Mouse (Mus musculus) limb, embryonic 13.5 days (tissue): ENCODE data around the gene Exoc2. TPM values are rescaled to one million over a fixed set of nuclear protein-coding genes. Genes with fewer than 3 reads are reported as not detected.
A peak's percentile ranks its signal among the peaks of the same experiment; 100 is the strongest.

Source experiments
- ATAC-seq: fragments of 200-750 bp; cut with Nextera tagmentation; 2 replicates; pipeline ENCODE4 v1.8.0; 2017; ENCODE audit warnings: low read depth, moderate number of reproducible peaks, moderate TSS enrichment; ENCODE audit not compliant: low FRiP score
- H3K27ac ChIP-seq: fragments of 300-500 bp; sonication (generic); 2 replicates; pipeline ENCODE4 v1.5.1; 2015; ENCODE audit warnings: inconsistent platforms, mild to moderate bottlenecking, moderate library complexity
- H3K27me3 ChIP-seq: fragments of 300-500 bp; sonication (generic); 2 replicates; pipeline ENCODE4 v1.6.1; 2015; ENCODE audit warnings: mild to moderate bottlenecking, inconsistent platforms
- H3K36me3 ChIP-seq: fragments of 300-500 bp; sonication (generic); 2 replicates; pipeline ENCODE4 v1.6.1; 2015; ENCODE audit warnings: inconsistent platforms, mild to moderate bottlenecking, moderate library complexity
- H3K4me1 ChIP-seq: fragments of 300-500 bp; sonication (generic); 2 replicates; pipeline ENCODE4 v1.6.1; 2015; ENCODE audit warnings: inconsistent platforms
- H3K4me2 ChIP-seq: fragments of 300-500 bp; sonication (generic); replicated peaks from 2 replicates; pipeline ENCODE4 v1.6.1; 2015; ENCODE audit warnings: inconsistent platforms, mild to moderate bottlenecking, moderate library complexity
- H3K4me3 ChIP-seq: fragments of 300-500 bp; sonication (generic); 2 replicates; pipeline ENCODE4 v1.5.1; 2015; ENCODE audit warnings: moderate library complexity, mild to moderate bottlenecking, inconsistent platforms
- H3K9ac ChIP-seq: fragments of 300-500 bp; sonication (generic); 2 replicates; pipeline ENCODE4 v1.6.1; 2015; ENCODE audit warnings: mild to moderate bottlenecking, inconsistent platforms
- H3K9me3 ChIP-seq: fragments of 300-500 bp; sonication (generic); 2 replicates; pipeline ENCODE4 v1.6.1; 2016; ENCODE audit warnings: inconsistent platforms
- WGBS: fragments of 180-500 bp; shearing (Covaris S2); methylation state at CpG from one replicate; pipeline ENCODE4 v1.1.7; 2015; 5-methylcytosine and 5-hydroxymethylcytosine counted together
- polyA plus RNA-seq: library from polyadenylated mRNA; unstranded; fragments of >200 nt; fragmentation: Nextera tagmentation; extraction: Ambion mirVana; gene quantifications from 2 replicates; pipeline ENCODE4 v1.2.1, GENCODE M21; 2015

The Exoc2 gene
- polyA plus RNA-seq, 1 experiment from 2014 or later, result 32.7 TPM

DNA sequence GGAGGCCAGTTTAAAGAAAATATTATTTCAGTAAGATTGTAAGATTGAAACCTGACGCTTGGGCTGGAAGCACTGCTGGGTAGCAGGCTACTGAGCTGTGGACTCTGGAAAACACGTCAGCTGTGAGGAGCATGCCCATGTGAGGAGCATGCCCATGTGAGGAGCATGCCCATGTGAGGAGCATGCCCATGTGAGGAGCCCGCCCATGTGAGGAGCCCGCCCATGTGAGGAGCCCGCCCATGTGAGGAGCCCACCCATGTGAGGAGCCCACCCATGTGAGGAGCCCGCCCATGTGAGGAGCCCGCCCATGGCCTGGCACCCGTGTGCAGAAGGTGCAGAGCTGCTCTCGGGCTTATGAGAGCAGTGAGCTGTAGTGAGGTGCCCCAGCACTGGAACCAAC, 139.0 kb downstream of the Exoc2 start:
- peaks cover 4% of the 10 kb centered on the region; the same call in 1 of the 2 replicates for H3K36me3 ChIP-seq
- H3K4me3 ChIP-seq, result no peak overlapping the region
- 0 out of 2 replicates have a peak overlapping the region, but pooled peaks have one; percentile 31 for H3K4me2 ChIP-seq
- no peak overlapping the region for H3K9ac ChIP-seq
- ATAC-seq, result no peak
- H3K27ac ChIP-seq, result no peak overlapping the region
- H3K9me3 ChIP-seq, result no peaks in the 10 kb centered on the region
- H3K4me1 ChIP-seq, result peaks cover 9% of the 10 kb centered on the region
- 82% methylated on average over 9 of the region's 9 CpGs for WGBS
- H3K27me3 ChIP-seq, result no peaks in the 10 kb centered on the region

DNA sequence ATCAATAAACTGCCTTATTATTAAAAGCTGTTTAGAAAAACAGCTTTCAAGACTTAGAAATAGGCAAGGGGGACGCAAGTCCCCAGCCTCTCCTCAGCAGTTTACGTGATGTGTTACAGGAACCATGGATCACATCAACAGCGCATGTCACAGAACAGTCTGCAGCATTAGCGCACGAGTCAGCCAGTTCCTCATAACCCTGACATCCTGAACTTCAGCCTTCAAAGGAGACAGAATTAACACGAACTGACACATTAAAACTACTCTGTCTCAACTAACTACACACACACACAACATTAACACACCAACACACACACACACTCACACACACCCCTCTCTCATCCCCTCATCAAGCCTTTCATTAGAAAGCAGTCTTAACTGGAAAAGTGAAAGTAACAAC, 139.5 kb downstream of the Exoc2 start:
- no peaks in the 10 kb centered on the region; the same call in 1 of the 2 replicates for H3K36me3 ChIP-seq
- H3K27ac ChIP-seq, result no peak overlapping the region
- H3K4me2 ChIP-seq, result peak overlapping the region; percentile 31; the same call in 1 of the 2 replicates
- no peak overlapping the region for H3K4me3 ChIP-seq
- H3K27me3 ChIP-seq, result no peaks in the 10 kb centered on the region
- H3K9ac ChIP-seq, result no peak overlapping the region
- peaks cover 9% of the 10 kb centered on the region for H3K4me1 ChIP-seq
- WGBS, result 41% methylated on average over 6 of the region's 6 CpGs
- no peak for ATAC-seq
- H3K9me3 ChIP-seq, result no peaks in the 10 kb centered on the region

DNA sequence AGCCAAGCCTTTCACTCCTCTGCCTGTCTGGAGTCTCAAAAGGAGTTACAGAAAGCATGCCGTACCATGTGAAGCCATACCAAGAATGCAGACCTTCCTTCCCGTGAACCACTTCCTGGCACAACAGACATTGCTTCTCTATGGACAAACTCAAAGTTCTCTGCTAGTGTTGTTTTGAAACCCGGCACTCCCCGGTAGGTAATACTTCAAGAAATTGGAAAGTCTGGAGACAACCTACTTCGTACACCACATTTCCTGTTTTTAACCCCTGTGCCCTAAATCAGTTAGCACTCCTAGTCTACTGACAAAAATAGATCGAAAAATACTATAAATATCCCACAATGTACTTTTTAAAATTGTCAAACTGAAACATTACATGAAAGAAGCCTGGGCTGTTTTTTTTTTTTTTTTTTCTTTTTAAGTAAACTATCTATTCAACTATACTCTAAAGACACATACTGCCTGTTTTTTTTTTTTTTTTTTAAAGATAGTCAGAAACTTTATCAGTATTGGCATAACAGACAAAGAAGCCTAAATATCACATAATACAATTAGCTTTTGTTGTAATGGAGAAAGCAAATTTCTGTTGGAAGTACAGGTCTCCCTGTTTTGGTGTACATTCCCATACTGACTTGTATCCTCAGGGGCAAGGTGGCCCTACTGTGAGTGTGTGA, 140.3 kb downstream of the Exoc2 start:
- H3K4me1 ChIP-seq, result peaks cover 9% of the 10 kb centered on the region
- 75% methylated on average over 6 of the region's 6 CpGs for WGBS
- H3K4me3 ChIP-seq, result no peak overlapping the region
- H3K27ac ChIP-seq, result no peak overlapping the region
- H3K4me2 ChIP-seq, result no peak overlapping the region
- no peaks in the 10 kb centered on the region for H3K36me3 ChIP-seq
- no peak overlapping the region for H3K9ac ChIP-seq
- ATAC-seq, result no peak
- H3K9me3 ChIP-seq, result no peaks in the 10 kb centered on the region
- H3K27me3 ChIP-seq, result no peaks in the 10 kb centered on the region

- Histone ChIP-seq H3K27me3 (no peaks in the 10 kb centered on the region), H3K9ac (no peak overlapping the region), H3K4me2 (no peak overlapping the region), H3K27ac (no peak overlapping the region), H3K9me3 (no peaks in the 10 kb centered on the region), H3K4me1 (peaks cover 9% of the 10 kb centered on the region), H3K36me3 (no peaks in the 10 kb centered on the region; the same call in 1 of the 2 replicates), H3K4me3 (no peak overlapping the region)
- ATAC-seq, result no peak
- 79% methylated on average over 6 of the region's 6 CpGs for WGBS
Observed at GRCm38 (mm10) chr13:30831369-30831768, 142.5 kb downstream of the Exoc2 start.

DNA sequence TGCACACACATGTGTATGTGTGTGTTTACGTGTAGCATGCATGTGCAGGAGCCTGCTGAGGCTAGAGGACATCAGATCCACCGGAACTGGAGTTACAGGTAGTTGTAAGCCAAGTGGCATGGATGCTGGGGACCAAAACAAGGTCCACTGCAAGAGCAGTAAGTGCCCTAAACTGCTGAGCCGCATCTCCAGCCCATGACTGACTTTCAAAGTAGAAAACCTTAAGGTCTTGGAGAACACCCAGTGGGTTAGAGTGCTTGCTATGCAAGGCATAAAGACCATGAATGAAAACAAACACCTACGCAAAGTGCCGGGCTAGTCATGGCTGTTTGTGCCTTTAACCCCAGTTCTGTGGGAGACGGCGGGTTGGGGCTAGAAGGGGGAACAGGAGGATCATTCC, 147.4 kb downstream of the Exoc2 start:
- Histone ChIP-seq H3K27ac (no peak overlapping the region), H3K4me2 (no peak overlapping the region), H3K9ac (no peak overlapping the region), H3K36me3 (peaks cover 16% of the 10 kb centered on the region), H3K27me3 (no peaks in the 10 kb centered on the region), H3K4me3 (no peak overlapping the region), H3K9me3 (no peaks in the 10 kb centered on the region), H3K4me1 (no peaks in the 10 kb centered on the region)
- ATAC-seq, result no peak
- whole genome bisulfite sequencing, result 90% methylated on average over 7 of the region's 7 CpGs

DNA sequence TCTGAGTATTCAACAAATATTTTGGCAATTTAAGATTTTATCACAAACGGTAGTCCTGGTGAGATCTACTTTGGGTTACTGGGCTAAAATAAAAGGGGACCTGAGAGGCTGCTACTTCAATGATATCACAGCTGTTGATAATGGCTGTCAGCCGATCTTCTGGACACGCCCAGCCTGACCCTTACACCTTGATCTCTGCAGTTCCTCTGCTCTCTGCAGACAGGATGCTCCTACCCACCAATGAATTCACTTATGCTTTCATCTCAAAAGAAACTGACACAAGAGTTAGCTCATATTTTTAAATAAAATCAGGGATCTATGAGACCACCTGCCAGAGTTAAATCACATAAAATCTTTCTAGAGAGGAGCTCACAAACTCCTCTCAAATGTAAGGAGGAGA, 149.0 kb downstream of the Exoc2 start:
- 83% methylated on average over 3 of the region's 3 CpGs for WGBS
- ATAC-seq, result no peak
- H3K9me3 ChIP-seq, result no peaks in the 10 kb centered on the region
- no peak overlapping the region for H3K9ac ChIP-seq
- no peak overlapping the region for H3K4me2 ChIP-seq
- no peak overlapping the region for H3K4me3 ChIP-seq
- H3K27me3 ChIP-seq, result no peaks in the 10 kb centered on the region
- H3K36me3 ChIP-seq, result peaks cover 28% of the 10 kb centered on the region
- no peak overlapping the region for H3K27ac ChIP-seq
- no peaks in the 10 kb centered on the region for H3K4me1 ChIP-seq

GRCm38 (mm10) chr13:30820555-30820954, 153.3 kb downstream of the Exoc2 start:
- no peak overlapping the region for H3K4me3 ChIP-seq
- ATAC-seq, result no peak
- no peak overlapping the region for H3K4me2 ChIP-seq
- no peak overlapping the region for H3K9ac ChIP-seq
- peaks cover 41% of the 10 kb centered on the region for H3K36me3 ChIP-seq
- H3K9me3 ChIP-seq, result no peaks in the 10 kb centered on the region
- WGBS, result 86% methylated on average over 7 of the region's 7 CpGs
- no peaks in the 10 kb centered on the region for H3K27me3 ChIP-seq
- H3K4me1 ChIP-seq, result peaks cover 7% of the 10 kb centered on the region
- H3K27ac ChIP-seq, result no peak overlapping the region

DNA sequence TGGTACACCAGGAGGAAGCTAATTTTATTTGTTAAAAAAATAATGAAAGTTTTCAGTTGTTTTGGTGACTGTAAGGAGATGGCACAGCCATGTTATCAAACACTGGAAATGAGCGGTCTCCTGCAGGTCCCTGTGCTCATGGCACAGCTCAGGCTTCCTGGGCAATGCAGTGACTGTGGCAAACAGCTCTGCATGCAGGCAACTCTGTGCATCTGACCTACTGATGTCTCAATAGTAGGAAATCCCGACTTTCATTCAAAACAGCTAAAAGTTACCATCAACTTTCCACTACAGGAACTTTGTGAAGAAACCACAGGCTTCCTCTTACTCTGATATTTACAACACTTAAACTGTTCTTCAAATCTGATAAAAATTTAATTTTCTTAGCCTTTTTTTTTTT, 154.0 kb downstream of the Exoc2 start:
- 88% methylated on average over 2 of the region's 2 CpGs for WGBS
- Histone ChIP-seq H3K36me3 (peaks cover 43% of the 10 kb centered on the region), H3K9ac (no peak overlapping the region), H3K4me2 (no peak overlapping the region), H3K9me3 (no peaks in the 10 kb centered on the region), H3K4me3 (no peak overlapping the region), H3K27ac (no peak overlapping the region), H3K4me1 (peaks cover 7% of the 10 kb centered on the region), H3K27me3 (no peaks in the 10 kb centered on the region)
- ATAC-seq, result no peak

GRCm38 (mm10) chr13:30817436-30817835, 156.5 kb downstream of the Exoc2 start:
- Histone ChIP-seq H3K27ac (no peak overlapping the region), H3K9me3 (no peaks in the 10 kb centered on the region), H3K4me1 (peaks cover 7% of the 10 kb centered on the region), H3K4me2 (no peak overlapping the region), H3K4me3 (no peak overlapping the region), H3K27me3 (no peaks in the 10 kb centered on the region), H3K36me3 (peaks cover 56% of the 10 kb centered on the region), H3K9ac (no peak overlapping the region)
- WGBS, result 60% methylated on average over 5 of the region's 5 CpGs
- ATAC-seq, result no peak

- Histone ChIP-seq H3K27ac (no peak overlapping the region), H3K4me3 (no peak overlapping the region), H3K36me3 (peaks cover 32% of the 10 kb centered on the region), H3K4me1 (peaks cover 7% of the 10 kb centered on the region), H3K9me3 (no peaks in the 10 kb centered on the region), H3K27me3 (no peaks in the 10 kb centered on the region), H3K4me2 (no peak overlapping the region), H3K9ac (no peak overlapping the region)
- WGBS, result 77% methylated on average over 5 of the region's 5 CpGs
- ATAC-seq, result no peak
Observed at GRCm38 (mm10) chr13:30814256-30814655, 159.6 kb downstream of the Exoc2 start.

GRCm38 (mm10) chr13:30813464-30813863, 160.4 kb downstream of the Exoc2 start:
- Histone ChIP-seq H3K36me3 (peaks cover 26% of the 10 kb centered on the region), H3K9me3 (no peaks in the 10 kb centered on the region), H3K27ac (no peak overlapping the region), H3K9ac (no peak overlapping the region), H3K4me3 (no peak overlapping the region), H3K4me1 (peaks cover 7% of the 10 kb centered on the region), H3K4me2 (no peak overlapping the region), H3K27me3 (no peaks in the 10 kb centered on the region)
- whole genome bisulfite sequencing, result 78% methylated on average over 5 of the region's 5 CpGs
- ATAC-seq, result no peak

DNA sequence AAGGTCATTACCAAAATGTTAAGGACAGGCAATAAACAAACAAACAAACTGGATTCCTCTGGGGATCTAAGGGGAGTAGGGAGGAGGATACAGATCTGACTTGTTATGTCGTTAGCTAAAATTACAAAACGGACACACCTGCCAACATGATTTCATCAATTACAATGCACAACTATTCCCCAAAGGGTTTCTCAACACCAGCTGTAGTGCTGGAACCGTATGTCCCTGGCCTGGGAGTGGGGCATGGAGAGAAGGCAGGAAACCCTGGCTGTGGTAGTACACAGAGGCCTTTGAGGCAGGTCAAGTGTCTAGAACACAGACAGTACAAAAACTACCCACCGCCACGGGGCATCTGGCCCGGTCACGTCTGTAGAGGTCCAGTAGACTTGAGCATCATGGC, 164.7 kb downstream of the Exoc2 start:
- Histone ChIP-seq H3K27ac (no peak overlapping the region), H3K9ac (no peak overlapping the region), H3K4me2 (no peak overlapping the region), H3K36me3 (peaks cover 10% of the 10 kb centered on the region), H3K9me3 (no peaks in the 10 kb centered on the region), H3K4me1 (no peaks in the 10 kb centered on the region), H3K27me3 (no peaks in the 10 kb centered on the region), H3K4me3 (no peak overlapping the region)
- 86% methylated on average over 7 of the region's 7 CpGs for WGBS
- ATAC-seq, result no peak

- Histone ChIP-seq H3K27ac (no peak overlapping the region), H3K4me2 (no peak overlapping the region), H3K9me3 (no peaks in the 10 kb centered on the region), H3K27me3 (no peaks in the 10 kb centered on the region), H3K4me1 (no peaks in the 10 kb centered on the region), H3K36me3 (no peaks in the 10 kb centered on the region), H3K4me3 (no peak overlapping the region), H3K9ac (no peak overlapping the region)
- ATAC-seq, result no peak
- 88% methylated on average over 5 of the region's 5 CpGs for WGBS
Observed at GRCm38 (mm10) chr13:30802336-30802955, 171.4 kb downstream of the Exoc2 start.
